In the genomic region with DNA sequence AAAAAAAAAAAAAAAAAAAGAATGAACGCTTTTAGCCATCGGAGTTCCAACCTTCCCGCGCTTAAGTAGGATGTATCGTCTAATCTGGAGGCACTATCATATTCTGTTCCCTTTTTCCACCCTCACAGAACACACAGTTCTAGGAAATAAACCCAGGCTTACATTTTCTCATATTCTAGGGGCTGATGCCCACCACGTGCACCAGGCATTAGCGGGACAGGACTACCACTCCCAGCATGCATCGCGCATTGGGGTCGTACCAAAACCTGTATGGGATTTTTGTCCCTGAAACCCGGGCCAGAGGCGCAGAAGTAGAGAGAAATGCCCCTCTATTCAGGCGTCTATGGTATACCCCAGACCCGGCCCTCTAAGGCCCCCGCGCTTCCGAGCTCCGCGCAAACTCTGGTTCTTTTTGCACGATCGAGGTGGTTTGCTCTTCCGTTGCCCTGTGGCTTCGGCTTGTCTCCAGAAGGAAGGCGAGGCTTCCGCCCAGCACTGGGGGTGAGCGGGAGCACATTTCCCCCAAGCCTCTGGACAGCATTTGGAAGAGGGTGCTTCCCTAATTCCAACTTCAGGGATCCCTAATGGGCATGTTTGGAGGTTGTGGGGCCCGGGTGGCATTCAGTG, we compare ENCODE assay signal across 8 mouse cellular contexts. TPM values are rescaled to one million over a fixed set of nuclear protein-coding genes. Genes with fewer than 3 reads are reported as not detected.
A peak's percentile ranks its signal among the peaks of the same experiment; 100 is the strongest.
DNase-seq lines count a peak whose midpoint lies in the region; ATAC-seq and TF ChIP-seq lines count a peak whose summit lies in the region.

TSS of gene Uba1 (plus strand) at position 301 of the 627 bp plus-strand sequence.

- 12% methylated on average over 27 of the region's 27 CpGs for WGBS in heart, embryonic 11.5 days (ENCODE audit: insufficient replicate concordance)
- WGBS in kidney, embryonic 16.5 days = 20% methylated on average over 27 of the region's 27 CpGs
- under 1% methylated on average over 27 of the region's 27 CpGs for WGBS in liver, adult 2 months

- H3K79me3 ChIP-seq in C2C12 (ENCODE audit: low read depth) = peaks cover 2% of the 10 kb centered on the region

- H3K79me2 ChIP-seq in C2C12 (ENCODE audit: control insufficient read depth, insufficient read depth) (peaks cover 10% of the 10 kb centered on the region), myocyte (ENCODE audit: control insufficient read depth, insufficient read depth) (peaks cover 3% of the 10 kb centered on the region)
- peaks cover 4% of the 10 kb centered on the region; the same call in 1 of the 2 replicates for H3K79me2 ChIP-seq in liver, adult 2 months (ENCODE audit: control insufficient read depth, insufficient read depth, low read length)

- 0 out of 2 replicates have a peak, but pooled peaks have one; percentile 24 for TF ChIP-seq POLR2A in liver, adult 2 months (IDR thresholded peaks at IDR 0.05; ENCODE audit: extremely low read depth, insufficient read depth, low read length)
- peak; percentile 66 for TF ChIP-seq POLR2A in myocyte (IDR thresholded peaks at IDR 0.05; ENCODE audit: insufficient read length, low read depth)

- no peaks in the 10 kb centered on the region for H3K9me3 ChIP-seq in heart, embryonic 11.5 days (replicated peaks; ENCODE audit: control insufficient read depth, low read length)
- no peaks in the 10 kb centered on the region for H3K9me3 ChIP-seq in kidney, embryonic 16.5 days (ENCODE audit: low read length)

- H3K36me3 ChIP-seq in C2C12 (ENCODE audit: control insufficient read depth, insufficient read depth) = no peaks in the 10 kb centered on the region
- no peaks in the 10 kb centered on the region for H3K36me3 ChIP-seq in heart, embryonic 11.5 days (ENCODE audit: control insufficient read depth, insufficient read depth, low read length)
- H3K36me3 ChIP-seq in kidney, embryonic 16.5 days (ENCODE audit: insufficient read depth, low read length) = no peaks in the 10 kb centered on the region
- no peaks in the 10 kb centered on the region for H3K36me3 ChIP-seq in liver, adult 2 months (ENCODE audit: control insufficient read depth, insufficient read depth, low read length)
- H3K36me3 ChIP-seq in myocyte (ENCODE audit: control insufficient read depth, insufficient read depth) = no peaks in the 10 kb centered on the region
- no peaks in the 10 kb centered on the region for H3K36me3 ChIP-seq in splenic B cell, adult 2 months (ENCODE audit: control insufficient read depth, insufficient read depth, low read length, poor library complexity, severe bottlenecking)

- H3ac ChIP-seq in C2C12 (ENCODE audit: control insufficient read depth, insufficient read length, low read depth) = peak within 1 kb of the TSS; percentile 83
- H3ac ChIP-seq in myocyte (ENCODE audit: control insufficient read depth, insufficient read length) = no peak within 1 kb of the TSS

- H3K27ac ChIP-seq in heart, embryonic 11.5 days (ENCODE audit: low read depth, low read length) = peak within 1 kb of the TSS; percentile 29
- H3K27ac ChIP-seq in kidney, embryonic 16.5 days (ENCODE audit: low read length) = peak within 1 kb of the TSS; percentile 62; the same call in 1 of the 2 replicates
- H3K27ac ChIP-seq in liver, adult 2 months (replicated peaks; ENCODE audit: insufficient read depth, low read depth, low read length) = peak within 1 kb of the TSS; percentile 20; the same call in 1 of the 2 replicates

- peak within 1 kb of the TSS; percentile 76 for H3K4me2 ChIP-seq in heart, embryonic 11.5 days
- peak within 1 kb of the TSS; percentile 78 for H3K4me2 ChIP-seq in kidney, embryonic 16.5 days (replicated peaks; ENCODE audit: low read depth, low read length)
- H3K4me2 ChIP-seq in myocyte (ENCODE audit: low read depth) = peak within 1 kb of the TSS; percentile 67

- peak; percentile 95 for DNase-seq in brain, adult 2 months (ENCODE audit: low read depth, low spot score)
- DNase-seq in liver, adult 2 months (ENCODE audit: extremely low read depth, low read depth, low spot score) = peak; percentile 70
- peak; percentile 89 for DNase-seq in splenic B cell, adult 2 months (ENCODE audit: low read depth, low spot score)

- H3K4me3 ChIP-seq in C2C12 (ENCODE audit: insufficient read depth, poor library complexity, severe bottlenecking) (peak within 1 kb of the TSS; percentile 39), myocyte (peak within 1 kb of the TSS; percentile 40)
- peak within 1 kb of the TSS; percentile 52 for H3K4me3 ChIP-seq in heart, embryonic 11.5 days (ENCODE audit: low read depth, low read length)
- peak within 1 kb of the TSS; percentile 58 for H3K4me3 ChIP-seq in kidney, embryonic 16.5 days (ENCODE audit: low read length)
- H3K4me3 ChIP-seq in liver, adult 2 months (ENCODE audit: insufficient read depth, low read depth, low read length) = peak within 1 kb of the TSS; percentile 69

- peak within 1 kb of the TSS; percentile 61 for H3K9ac ChIP-seq in heart, embryonic 11.5 days (ENCODE audit: low read depth, low read length)
- peak within 1 kb of the TSS; percentile 65 for H3K9ac ChIP-seq in kidney, embryonic 16.5 days (replicated peaks; ENCODE audit: low read length)
- peak within 1 kb of the TSS; percentile 43 for H3K9ac ChIP-seq in liver, adult 2 months (ENCODE audit: low read depth, low read length)

- no peaks in the 10 kb centered on the region for H3K4me1 ChIP-seq in heart, embryonic 11.5 days (ENCODE audit: control insufficient read depth, insufficient read depth, low read length)
- H3K4me1 ChIP-seq in kidney, embryonic 16.5 days (ENCODE audit: insufficient read depth, low read length) = no peaks in the 10 kb centered on the region
- no peaks in the 10 kb centered on the region for H3K4me1 ChIP-seq in liver, adult 2 months (ENCODE audit: control insufficient read depth, insufficient read depth, low read length)

- TF ChIP-seq CTCF in C2C12 (IDR thresholded peaks at IDR 0.05; ENCODE audit: control insufficient read depth, insufficient read depth, insufficient read length) = no peak
- no peak for TF ChIP-seq CTCF in liver, adult 2 months (IDR thresholded peaks at IDR 0.05; ENCODE audit: low read depth, low read length)

- H3K27me3 ChIP-seq in C2C12 (ENCODE audit: control insufficient read depth, insufficient read depth, insufficient read length) (no peaks in the 10 kb centered on the region), myocyte (ENCODE audit: control insufficient read depth, insufficient read depth, insufficient read length) (no peaks in the 10 kb centered on the region)
- no peaks in the 10 kb centered on the region for H3K27me3 ChIP-seq in heart, embryonic 11.5 days (ENCODE audit: control insufficient read depth, insufficient read depth, low read length)
- no peaks in the 10 kb centered on the region for H3K27me3 ChIP-seq in kidney, embryonic 16.5 days (ENCODE audit: insufficient read depth, low read length)
- no peaks in the 10 kb centered on the region for H3K27me3 ChIP-seq in liver, adult 2 months (ENCODE audit: control insufficient read depth, insufficient read depth, low read length)
- H3K27me3 ChIP-seq in splenic B cell, adult 2 months (ENCODE audit: control insufficient read depth, insufficient read depth, low read length, poor library complexity, severe bottlenecking) = no peaks in the 10 kb centered on the region

- ATAC-seq in erythroblast, adult 5-6 weeks (replicated peaks; ENCODE audit: low FRiP score, poor library complexity, severe bottlenecking) = peak; percentile 54
- peak; percentile 85 for ATAC-seq in heart, embryonic 11.5 days (replicated peaks; ENCODE audit: insufficient number of reproducible peaks, low FRiP score, low TSS enrichment)
- peak; percentile 87 for ATAC-seq in kidney, embryonic 16.5 days (ENCODE audit: low FRiP score, low TSS enrichment)

TF ChIP-seq in C2C12, 6 proteins besides CTCF, POLR2A, EP300 and RAD21:
- no peak for TF ChIP-seq CEBPB (IDR thresholded peaks at IDR 0.05; ENCODE audit: low read depth)
- no peak for TF ChIP-seq MYOD1 (IDR thresholded peaks at IDR 0.05; ENCODE audit: control insufficient read depth, insufficient read length, low read depth)
- TF ChIP-seq FOSL1 (IDR thresholded peaks at IDR 0.05; ENCODE audit: insufficient read depth, low read length, poor library complexity, severe bottlenecking) = no peak
- TF ChIP-seq MAX (IDR thresholded peaks at IDR 0.05) = peak; percentile 79
- TF ChIP-seq USF1 (IDR thresholded peaks at IDR 0.05; ENCODE audit: low read depth) = peak; percentile 62

TF ChIP-seq in myocyte, 11 proteins besides CTCF, POLR2A, EP300 and RAD21:
- TF ChIP-seq CEBPB (IDR thresholded peaks at IDR 0.05; ENCODE audit: insufficient read depth, poor library complexity, severe bottlenecking) (no peak), E2F4 (IDR thresholded peaks at IDR 0.05; ENCODE audit: insufficient read depth) (no peak), USF1 (IDR thresholded peaks at IDR 0.05; ENCODE audit: low read depth) (peak; percentile 42), TCF3 (IDR thresholded peaks at IDR 0.05; ENCODE audit: insufficient read length, low read depth) (no peak), REST (IDR thresholded peaks at IDR 0.05; ENCODE audit: insufficient read depth, insufficient read length) (no peak), MYOD1 (IDR thresholded peaks at IDR 0.05; ENCODE audit: control insufficient read depth in 1 of 3, insufficient read length in 2 of 3, low read depth in 2 of 3) (no peak), TCF12 (IDR thresholded peaks at IDR 0.05; ENCODE audit: insufficient read depth, poor library complexity, severe bottlenecking) (no peak), POLR2AphosphoS2 (IDR thresholded peaks at IDR 0.05; ENCODE audit: insufficient read length, low read depth) (peak; percentile 73), MAX (IDR thresholded peaks at IDR 0.05; ENCODE audit: low read depth) (peak; percentile 43), MYOG (IDR thresholded peaks at IDR 0.05; ENCODE audit: control insufficient read depth in 1 of 3, insufficient read depth in 1 of 3, insufficient read length in 2 of 3, low read depth in 2 of 3) (no peak), SRF (IDR thresholded peaks at IDR 0.05; ENCODE audit: control insufficient read depth, insufficient read length, low read depth) (no peak)

RNA-seq across cellular contexts. Expression of gene Uba1, which starts in this region (rescaled TPM):
- 298 TPM for polyA plus RNA-seq in C2C12 (2012; fragmentation: generic; extraction: Trizol)
- 57.1 and 70.5 TPM in 2 replicates for total RNA-seq in erythroblast, adult 5-6 weeks (2015; ENCODE audit: low replicate concordance)
- total RNA-seq in erythroblast, adult 5-6 weeks (2017; ENCODE audit: low replicate concordance) = 46.8 and 60.5 TPM in 2 replicates
- 165 and 182 TPM in 2 replicates for polyA plus RNA-seq in heart, embryonic 11.5 days (2014; fragmentation: Nextera tagmentation; extraction: Ambion mirVana)
- 231 and 236 TPM in 2 replicates for polyA plus RNA-seq in kidney, embryonic 16.5 days (2015; fragmentation: Nextera tagmentation; extraction: Ambion mirVana)
- total RNA-seq in liver, adult 2 months (2014; rRNA removed) = 69.8 and 90.9 TPM in 2 replicates
- polyA plus RNA-seq in liver, adult 2 months (2012; rRNA removed) = 162 and 181 TPM in 2 replicates
- 353 TPM for polyA plus RNA-seq in myocyte (2012; fragmentation: generic; extraction: Trizol)

Comparison
In these comparisons a context has a peak if more than half of its experiments do, and no peak if none do; other contexts are left out.
1. Peak in every context shown above with its lines: DNase-seq, ATAC-seq, H3K4me3 ChIP-seq and H3K27ac ChIP-seq.